Mouse (Mus musculus) midbrain, embryonic 14.5 days (tissue): ENCODE measurements around the gene Fbxo46. TPM values are rescaled to one million over a fixed set of nuclear protein-coding genes. Genes with fewer than 3 reads are reported as not detected.

ENCODE experiments used
- ATAC-seq: fragments of 200-750 bp; cut with Nextera tagmentation; 2 replicates; pipeline ENCODE4 v1.8.0; 2017; ENCODE audit warnings: moderate number of reproducible peaks, moderate library complexity; ENCODE audit not compliant: low FRiP score, low TSS enrichment
- DNase-seq: peaks from one replicate; pipeline ENCODE4 v3.0.0-alpha.2; 2015
- H3K27ac ChIP-seq: fragments of 300-500 bp; sonication (generic); replicated peaks from 2 replicates; pipeline ENCODE4 v1.5.1; 2014; ENCODE audit warnings: mild to moderate bottlenecking, low read depth, low read length, moderate library complexity
- H3K27me3 ChIP-seq: fragments of 300-500 bp; sonication (generic); 2 replicates; pipeline ENCODE4 v1.6.1; 2014; ENCODE audit warnings: low read length, control low read depth, mixed read lengths; ENCODE audit not compliant: control insufficient read depth, insufficient read depth
- H3K36me3 ChIP-seq: fragments of 300-500 bp; sonication (generic); 2 replicates; pipeline ENCODE4 v1.6.1; 2014; ENCODE audit warnings: low read length, control low read depth; ENCODE audit not compliant: control insufficient read depth, insufficient read depth
- H3K4me1 ChIP-seq: fragments of 300-500 bp; sonication (generic); 2 replicates; pipeline ENCODE4 v1.6.1; 2014; ENCODE audit warnings: mild to moderate bottlenecking, antibody characterized with exemption, low read length, control low read depth; ENCODE audit not compliant: control insufficient read depth, insufficient read depth
- H3K4me2 ChIP-seq: fragments of 300-500 bp; sonication (generic); 2 replicates; pipeline ENCODE4 v1.6.1; 2014; ENCODE audit warnings: mild to moderate bottlenecking, low read length, moderate library complexity
- H3K4me3 ChIP-seq: fragments of 300-500 bp; sonication (generic); replicated peaks from 2 replicates; pipeline ENCODE4 v1.5.1; 2014; ENCODE audit warnings: low read depth, low read length
- H3K9ac ChIP-seq: fragments of 300-500 bp; sonication (generic); replicated peaks from 2 replicates; pipeline ENCODE4 v1.6.1; 2014; ENCODE audit warnings: mild to moderate bottlenecking, low read length, moderate library complexity
- H3K9me3 ChIP-seq: fragments of 300-500 bp; sonication (generic); 2 replicates; pipeline ENCODE4 v1.6.1; 2016; ENCODE audit warnings: low read length, control low read depth, mixed read lengths; ENCODE audit not compliant: control insufficient read depth
- WGBS: fragments of 180-500 bp; shearing (Covaris S2); extraction: QIAGEN DNeasy Blood & Tissue Kit; methylation state at CpG from one replicate; pipeline ENCODE4 v1.1.7; 2014; 5-methylcytosine and 5-hydroxymethylcytosine counted together
- polyA plus RNA-seq: library from polyadenylated mRNA; unstranded; fragments of >200 nt; fragmentation: Nextera tagmentation; extraction: Ambion mirVana; gene quantifications from 2 replicates; pipeline ENCODE4 v1.2.1, GENCODE M21; 2014

The Fbxo46 gene
- polyA plus RNA-seq, 1 experiment from 2014 or later, result 13.8 TPM

GRCm38 (mm10) chr7:19078732-19079131 is 40.9 kb upstream of the Fbxo46 start:
- H3K4me3 ChIP-seq, result no peak overlapping the region
- H3K36me3 ChIP-seq, result peaks cover 60% of the 10 kb centered on the region
- peaks cover 15% of the 10 kb centered on the region for H3K4me1 ChIP-seq
- no peak for DNase-seq
- ATAC-seq, result no peak
- no peaks in the 10 kb centered on the region for H3K27me3 ChIP-seq
- no peak overlapping the region for H3K27ac ChIP-seq
- no peak overlapping the region for H3K9ac ChIP-seq
- WGBS, result 86% methylated on average over 3 of the region's 3 CpGs
- H3K9me3 ChIP-seq, result no peaks in the 10 kb centered on the region
- H3K4me2 ChIP-seq, result no peak overlapping the region

- ATAC-seq (no peak), DNase-seq (no peak)
- Histone ChIP-seq H3K27me3 (no peaks in the 10 kb centered on the region), H3K4me3 (no peak overlapping the region), H3K9me3 (no peaks in the 10 kb centered on the region), H3K4me1 (peaks cover 11% of the 10 kb centered on the region), H3K4me2 (no peak overlapping the region), H3K27ac (no peak overlapping the region), H3K9ac (no peak overlapping the region), H3K36me3 (peaks cover 64% of the 10 kb centered on the region)
- 91% methylated on average over 19 of the region's 19 CpGs for whole genome bisulfite sequencing
Observed at GRCm38 (mm10) chr7:19080451-19080950, 39.2 kb upstream of the Fbxo46 start.

GRCm38 (mm10) chr7:19082171-19082570 is 37.5 kb upstream of the Fbxo46 start:
- no peak overlapping the region for H3K4me2 ChIP-seq
- 88% methylated on average over 4 of the region's 4 CpGs for WGBS
- ATAC-seq (no peak), DNase-seq (no peak)
- H3K9me3 ChIP-seq, result no peaks in the 10 kb centered on the region
- no peaks in the 10 kb centered on the region for H3K27me3 ChIP-seq
- H3K27ac ChIP-seq, result no peak overlapping the region
- H3K4me1 ChIP-seq, result peaks cover 7% of the 10 kb centered on the region
- H3K4me3 ChIP-seq, result no peak overlapping the region
- no peak overlapping the region for H3K9ac ChIP-seq
- H3K36me3 ChIP-seq, result peaks cover 69% of the 10 kb centered on the region

- Histone ChIP-seq H3K27me3 (no peaks in the 10 kb centered on the region), H3K9me3 (no peaks in the 10 kb centered on the region), H3K4me2 (no peak overlapping the region), H3K36me3 (peaks cover 75% of the 10 kb centered on the region), H3K27ac (no peak overlapping the region), H3K4me1 (no peaks in the 10 kb centered on the region), H3K4me3 (no peak overlapping the region), H3K9ac (no peak overlapping the region)
- WGBS, result 63% methylated on average over 6 of the region's 6 CpGs
- no peak for DNase-seq
- no peak for ATAC-seq
Observed at GRCm38 (mm10) chr7:19083096-19083495, 36.6 kb upstream of the Fbxo46 start.

- Histone ChIP-seq H3K9me3 (no peaks in the 10 kb centered on the region), H3K36me3 (peaks cover 75% of the 10 kb centered on the region), H3K27me3 (no peaks in the 10 kb centered on the region), H3K4me3 (no peak within 1 kb of the TSS), H3K27ac (no peak within 1 kb of the TSS), H3K4me2 (no peak within 1 kb of the TSS), H3K9ac (no peak within 1 kb of the TSS), H3K4me1 (no peaks in the 10 kb centered on the region)
- WGBS, result 49% methylated on average over 10 of the region's 10 CpGs
- peak; percentile 8 for DNase-seq
- no peak for ATAC-seq
Observed at GRCm38 (mm10) chr7:19083701-19084100, 36.0 kb upstream of the Fbxo46 start, which contains the start of gene Dmpk. Gene Dmpk, plus strand, starts transcription at chr7:19083849.

DNA sequence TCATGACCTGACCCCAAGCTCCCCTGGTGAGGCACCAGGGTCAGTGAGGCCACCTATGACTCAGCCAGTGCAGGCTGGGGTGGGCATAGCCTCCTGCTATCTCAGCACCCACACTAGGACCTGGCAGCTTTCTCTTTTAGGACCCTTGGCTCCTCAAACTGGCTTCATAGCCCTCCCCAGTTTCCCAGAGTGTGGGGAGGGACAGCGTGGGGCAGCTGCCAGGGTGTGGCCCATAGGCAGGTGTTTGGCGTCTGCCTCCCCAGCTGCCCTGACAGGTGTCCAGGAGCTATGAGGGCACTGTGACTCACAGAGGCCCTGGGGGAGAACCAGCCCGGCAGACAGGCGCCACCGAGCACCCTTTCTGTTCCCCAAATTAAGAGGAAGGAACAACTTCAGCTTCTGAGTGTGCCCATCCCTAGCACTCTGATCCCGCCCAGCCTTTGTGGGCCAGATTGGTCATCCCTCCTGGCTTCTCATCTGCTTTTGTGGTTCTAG is 35.3 kb upstream of the Fbxo46 start:
- Histone ChIP-seq H3K27ac (no peak overlapping the region), H3K36me3 (peaks cover 74% of the 10 kb centered on the region), H3K4me1 (no peaks in the 10 kb centered on the region), H3K9ac (no peak overlapping the region), H3K27me3 (no peaks in the 10 kb centered on the region), H3K4me3 (no peak overlapping the region), H3K4me2 (no peak overlapping the region), H3K9me3 (no peaks in the 10 kb centered on the region)
- ATAC-seq, result no peak
- WGBS, result 70% methylated on average over 6 of the region's 6 CpGs
- DNase-seq, result no peak

- no peak for DNase-seq
- ATAC-seq, result no peak
- H3K4me3 ChIP-seq, result no peak overlapping the region
- no peaks in the 10 kb centered on the region for H3K9me3 ChIP-seq
- no peaks in the 10 kb centered on the region for H3K4me1 ChIP-seq
- 17% methylated on average over 9 of the region's 9 CpGs for WGBS
- H3K36me3 ChIP-seq, result peaks cover 73% of the 10 kb centered on the region
- no peaks in the 10 kb centered on the region for H3K27me3 ChIP-seq
- no peak overlapping the region for H3K4me2 ChIP-seq
- H3K9ac ChIP-seq, result no peak overlapping the region
- no peak overlapping the region for H3K27ac ChIP-seq
Observed at GRCm38 (mm10) chr7:19084921-19085473, 34.7 kb upstream of the Fbxo46 start.

DNA sequence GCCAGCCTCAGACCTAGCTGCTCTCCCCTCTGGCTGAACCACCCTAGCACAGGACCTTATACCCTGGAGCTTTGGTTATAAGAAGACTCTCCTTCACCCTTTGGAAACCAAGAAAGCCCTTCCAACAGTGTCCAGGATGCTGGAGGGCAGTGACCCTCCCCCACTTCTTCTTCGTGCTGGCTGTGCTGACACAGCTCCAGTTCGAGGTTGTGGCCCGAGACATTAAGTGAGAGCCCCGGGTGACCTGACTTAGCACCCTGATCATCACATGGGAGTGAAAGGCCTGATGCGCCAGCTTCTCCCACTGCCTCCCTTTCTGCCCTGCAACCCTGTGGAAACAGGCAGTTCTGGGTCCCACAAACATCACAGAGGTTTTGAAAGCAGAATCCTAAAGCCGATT is 34.2 kb upstream of the Fbxo46 start:
- ATAC-seq, result no peak
- no peak overlapping the region for H3K9ac ChIP-seq
- 14% methylated on average over 6 of the region's 6 CpGs for WGBS
- H3K27ac ChIP-seq, result 0 out of 2 replicates have a peak overlapping the region, but pooled peaks have one; percentile 20
- H3K27me3 ChIP-seq, result 0 out of 2 replicates have a peak, but pooled peaks cover under 1% of the 10 kb centered on the region
- peak; percentile 21 for DNase-seq
- H3K36me3 ChIP-seq, result peaks cover 73% of the 10 kb centered on the region
- H3K9me3 ChIP-seq, result no peaks in the 10 kb centered on the region
- H3K4me2 ChIP-seq, result no peak overlapping the region
- H3K4me3 ChIP-seq, result no peak overlapping the region
- no peaks in the 10 kb centered on the region for H3K4me1 ChIP-seq

GRCm38 (mm10) chr7:19086042-19086441 is 33.6 kb upstream of the Fbxo46 start:
- Histone ChIP-seq H3K27me3 (0 out of 2 replicates have a peak, but pooled peaks cover 6% of the 10 kb centered on the region), H3K9me3 (no peaks in the 10 kb centered on the region), H3K9ac (no peak overlapping the region), H3K4me3 (no peak overlapping the region), H3K36me3 (peaks cover 73% of the 10 kb centered on the region), H3K4me2 (no peak overlapping the region), H3K27ac (no peak overlapping the region), H3K4me1 (no peaks in the 10 kb centered on the region)
- 14% methylated on average over 14 of the region's 14 CpGs for WGBS
- no peak for ATAC-seq
- no peak for DNase-seq
